Mouse (Mus musculus): Measurements from ENCODE around the gene Abcd1. TPM values are rescaled to one million over a fixed set of nuclear protein-coding genes. Genes with fewer than 3 reads are reported as not detected.

Abcd1 gene
- total RNA-seq (2023) = 39.5 TPM

GRCm38 (mm10) chrX:73716109-73716661 is at the start of gene Abcd1, which contains the start of gene Bcap31:
TSS of gene Abcd1 (plus strand) at chrX:73716597.
TSS of gene Bcap31 (minus strand) at chrX:73716175.

DNA sequence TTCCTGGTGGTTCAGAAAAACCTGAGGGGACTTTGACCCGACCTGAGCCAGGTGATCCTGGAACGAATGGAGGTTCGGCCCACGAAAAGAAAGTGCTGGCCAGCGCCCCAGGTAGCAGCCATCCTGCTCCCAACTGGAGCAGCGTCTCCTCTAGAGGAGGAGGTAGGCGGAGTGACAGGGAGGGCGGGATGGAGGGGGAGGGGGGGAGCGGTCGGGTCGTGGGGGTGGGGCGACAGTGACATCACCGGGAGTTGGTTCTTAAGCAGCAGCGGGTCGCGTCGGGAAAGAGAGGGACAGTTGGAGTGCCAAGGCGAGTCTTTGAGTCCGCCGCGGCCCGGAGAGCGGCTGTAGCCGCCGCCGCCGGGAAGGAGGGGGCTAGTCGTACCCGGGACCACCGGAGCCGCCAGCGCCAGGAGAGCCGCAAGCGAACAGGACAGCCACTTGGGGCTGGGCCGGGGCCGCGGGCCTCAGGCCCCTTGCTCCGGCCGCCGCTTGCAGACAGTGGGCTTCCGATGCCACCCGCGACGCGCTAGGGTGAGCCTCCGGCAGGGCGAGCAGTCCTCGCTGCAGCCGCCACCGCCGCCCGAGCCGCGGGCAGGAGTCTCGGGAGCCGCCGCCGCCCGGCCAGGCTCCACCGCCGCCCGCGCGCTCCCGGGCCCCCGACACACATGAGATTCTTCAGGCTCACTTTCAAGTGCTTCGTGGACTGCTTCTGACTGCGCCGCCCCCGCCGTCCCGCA is 43.3 kb upstream of the Abcd1 start, which contains the start of gene Slc6a8:
TSS of gene Slc6a8 (plus strand) at position 272 of the 740 bp plus-strand sequence.

GRCm38 (mm10) chrX:73756334-73757140 is 40.1 kb downstream of the Abcd1 start, which contains the start of gene Plxnb3:
TSS of gene Plxnb3 (plus strand) at chrX:73757090.

GRCm38 (mm10) chrX:73774168-73774760 is 57.9 kb downstream of the Abcd1 start, which contains the start of gene Srpk3:
TSS of gene Srpk3 (plus strand) at chrX:73774405.

GRCm38 (mm10) chrX:73786364-73787224 is 70.2 kb downstream of the Abcd1 start, which contains the start of the genes Idh3g and Ssr4:
TSS of gene Idh3g (minus strand) at chrX:73786897.
TSS of gene Ssr4 (plus strand) at chrX:73787028.

Other genes starting within 250 kb of the Abcd1 start
- 2.8 TPM for gene Bgn, start 233.0 kb upstream of the Abcd1 start, total RNA-seq (2023)
- gene Atp2b3, start 213.5 kb upstream of the Abcd1 start, total RNA-seq (2023) = not detected
- gene Dusp9, start 77.2 kb upstream of the Abcd1 start, total RNA-seq (2023) = 0.27 TPM
- gene Pnck, start 56.5 kb upstream of the Abcd1 start, total RNA-seq (2023) = 0.92 TPM
- 1.0 TPM for gene Slc6a8, start 43.4 kb upstream of the Abcd1 start, total RNA-seq (2023)
- 122 TPM for gene Bcap31, start 422 bp upstream of the Abcd1 start, total RNA-seq (2023)
- gene Plxnb3, start 40.5 kb downstream of the Abcd1 start, total RNA-seq (2023) = not detected
- 7.0 TPM for gene Srpk3, start 57.8 kb downstream of the Abcd1 start, total RNA-seq (2023)
- gene Idh3g, start 70.3 kb downstream of the Abcd1 start, total RNA-seq (2023) = 137 TPM
- 106 TPM for gene Ssr4, start 70.4 kb downstream of the Abcd1 start, total RNA-seq (2023)
- 3.0 TPM for gene Pdzd4, start 108.4 kb downstream of the Abcd1 start, total RNA-seq (2023)
- gene Avpr2, start 175.5 kb downstream of the Abcd1 start, total RNA-seq (2023) = not detected
- gene L1cam, start 179.5 kb downstream of the Abcd1 start, total RNA-seq (2023) = 50.8 TPM
- 295 TPM for gene Arhgap4, start 205.3 kb downstream of the Abcd1 start, total RNA-seq (2023)
- gene Naa10, start 205.3 kb downstream of the Abcd1 start, total RNA-seq (2023) = 70.7 TPM
- 5.5 TPM for gene Renbp, start 214.3 kb downstream of the Abcd1 start, total RNA-seq (2023)
- 84.8 TPM for gene Hcfc1, start 249.8 kb downstream of the Abcd1 start, total RNA-seq (2023)